Mouse (Mus musculus) hindbrain, postnatal 0 days (tissue): ENCODE results near the gene Xab2. TPM values are rescaled to one million over a fixed set of nuclear protein-coding genes. Genes with fewer than 3 reads are reported as not detected.

Experiments used
- ATAC-seq: fragments of 200-750 bp; cut with Nextera tagmentation; 2 replicates; pipeline ENCODE4 v1.8.0; 2017; ENCODE audit warnings: mild to moderate bottlenecking, moderate TSS enrichment, moderate library complexity
- DNase-seq: peaks from one replicate; pipeline ENCODE4 v3.0.0-alpha.2; 2015; ENCODE audit warnings: low spot score
- H3K27ac ChIP-seq: fragments of 300-500 bp; sonication (generic); 2 replicates; pipeline ENCODE4 v1.5.1; 2014; ENCODE audit warnings: mild to moderate bottlenecking
- H3K27me3 ChIP-seq: fragments of 300-500 bp; sonication (generic); 2 replicates; pipeline ENCODE4 v1.6.1; 2014; ENCODE audit warnings: low read length, mixed read lengths; ENCODE audit not compliant: insufficient read depth
- H3K36me3 ChIP-seq: fragments of 300-500 bp; sonication (generic); 2 replicates; pipeline ENCODE4 v1.6.1; 2014; ENCODE audit warnings: low read length, mixed read lengths; ENCODE audit not compliant: insufficient read depth
- H3K4me1 ChIP-seq: fragments of 300-500 bp; sonication (generic); 2 replicates; pipeline ENCODE4 v1.6.1; 2014; ENCODE audit warnings: antibody characterized with exemption, low read length, mixed read lengths; ENCODE audit not compliant: insufficient read depth
- H3K4me2 ChIP-seq: fragments of 300-500 bp; sonication (generic); 2 replicates; pipeline ENCODE4 v1.6.1; 2014; ENCODE audit warnings: low read depth, mild to moderate bottlenecking, low read length, moderate library complexity, mixed read lengths
- H3K4me3 ChIP-seq: fragments of 300-500 bp; sonication (generic); 2 replicates; pipeline ENCODE4 v1.5.1; 2014; ENCODE audit warnings: low read length
- H3K9ac ChIP-seq: fragments of 300-500 bp; sonication (generic); replicated peaks from 2 replicates; pipeline ENCODE4 v1.6.1; 2014; ENCODE audit warnings: mild to moderate bottlenecking, low read length, moderate library complexity, mixed read lengths
- H3K9me3 ChIP-seq: fragments of 300-500 bp; sonication (generic); 2 replicates; pipeline ENCODE4 v1.6.1; 2016; ENCODE audit warnings: low read length, mixed read lengths
- CTCF ChIP-seq: IDR thresholded peaks from 2 replicates; pipeline ENCODE4 v1.5.1; 2016; ENCODE audit warnings: antibody characterized with exemption, control low read depth, low read depth
- WGBS: fragments of 180-500 bp; shearing (Covaris S2); extraction: QIAGEN DNeasy Blood & Tissue Kit; methylation state at CpG from one replicate; pipeline ENCODE4 v1.1.7; 2014; 5-methylcytosine and 5-hydroxymethylcytosine counted together
- polyA plus RNA-seq: library from polyadenylated mRNA; unstranded; fragments of >200 nt; fragmentation: Nextera tagmentation; extraction: Ambion mirVana; gene quantifications from 2 replicates; pipeline ENCODE4 v1.2.1, GENCODE M21; 2015
- total RNA-seq: library from RNA; depleted of rRNA; stranded (reverse); fragments of >200 nt; gene quantifications from 2 replicates; pipeline ENCODE4 v1.2.3, GENCODE M21; 2014

The Xab2 gene
- total and polyA plus RNA-seq, 2 experiments from 2014 or later, result 32.6 to 47.8 TPM

DNA sequence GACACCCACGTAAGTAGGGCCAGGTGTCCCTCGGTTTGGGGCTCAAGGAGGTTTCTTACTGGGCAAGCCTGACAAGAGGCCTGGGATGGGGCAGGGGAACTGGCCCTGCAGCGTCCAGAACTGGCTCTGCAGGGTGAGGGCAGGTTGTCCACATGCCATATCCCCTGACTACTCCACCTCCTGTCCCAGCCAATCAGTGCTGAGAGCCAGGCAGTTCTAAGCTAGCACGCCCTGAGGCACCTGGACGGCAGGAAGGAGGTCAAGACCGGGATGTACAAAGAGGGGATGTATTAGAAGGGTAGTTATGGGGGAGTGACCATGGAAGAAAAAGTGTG is 11.3 kb downstream of the Xab2 start:
- no peak overlapping the region for H3K9ac ChIP-seq
- peaks cover 68% of the 10 kb centered on the region for H3K36me3 ChIP-seq
- 83% methylated on average over 6 of the region's 6 CpGs for WGBS
- H3K4me1 ChIP-seq, result no peaks in the 10 kb centered on the region
- no peak overlapping the region for H3K27ac ChIP-seq
- ATAC-seq (no peak; the same call in 1 of the 2 replicates), DNase-seq (no peak)
- no peak overlapping the region for H3K4me3 ChIP-seq
- no peaks in the 10 kb centered on the region for H3K27me3 ChIP-seq
- H3K4me2 ChIP-seq, result no peak overlapping the region
- H3K9me3 ChIP-seq, result no peaks in the 10 kb centered on the region
- TF ChIP-seq CTCF, result no peak

GRCm38 (mm10) chr8:3609046-3609815 is 11.9 kb downstream of the Xab2 start:
- 76% methylated on average over 12 of the region's 12 CpGs for WGBS
- Histone ChIP-seq H3K27ac (peak overlapping the region; percentile 32; the same call in 1 of the 2 replicates), H3K4me2 (no peak overlapping the region), H3K36me3 (peaks cover 67% of the 10 kb centered on the region), H3K27me3 (no peaks in the 10 kb centered on the region), H3K9me3 (no peaks in the 10 kb centered on the region), H3K4me3 (no peak overlapping the region), H3K9ac (no peak overlapping the region), H3K4me1 (no peaks in the 10 kb centered on the region)
- no peak; the same call in 1 of the 2 replicates for ATAC-seq
- TF ChIP-seq CTCF, result no peak
- peak; percentile 15 for DNase-seq

DNA sequence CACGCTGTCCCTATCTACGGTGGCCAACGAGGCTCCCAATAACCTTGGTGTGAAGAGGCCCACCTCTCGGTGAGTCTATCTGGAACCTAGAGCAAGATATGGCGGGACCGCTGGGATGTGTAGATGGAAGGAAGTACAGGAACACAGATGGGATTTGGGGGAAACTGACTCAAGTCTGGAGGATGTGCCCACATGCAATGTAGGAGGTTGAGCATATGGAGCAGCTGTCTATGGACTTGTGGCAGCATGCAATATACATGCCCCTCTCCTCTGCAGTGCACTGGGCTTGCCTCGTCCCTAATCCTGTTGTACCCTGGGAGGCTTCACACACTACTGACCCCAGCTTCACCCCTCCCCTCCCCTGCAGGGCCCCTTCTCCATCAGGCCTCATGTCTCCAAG is 13.3 kb downstream of the Xab2 start:
- Histone ChIP-seq H3K4me2 (no peak overlapping the region), H3K27me3 (no peaks in the 10 kb centered on the region), H3K9ac (no peak overlapping the region), H3K9me3 (no peaks in the 10 kb centered on the region), H3K27ac (no peak overlapping the region), H3K4me1 (no peaks in the 10 kb centered on the region), H3K36me3 (peaks cover 67% of the 10 kb centered on the region), H3K4me3 (no peak overlapping the region)
- ATAC-seq, result no peak
- TF ChIP-seq CTCF, result no peak
- no peak for DNase-seq
- 84% methylated on average over 7 of the region's 7 CpGs for WGBS

- Histone ChIP-seq H3K27me3 (no peaks in the 10 kb centered on the region), H3K4me3 (no peak overlapping the region), H3K4me2 (no peak overlapping the region), H3K9ac (no peak overlapping the region), H3K36me3 (peaks cover 68% of the 10 kb centered on the region), H3K27ac (no peak overlapping the region), H3K4me1 (no peaks in the 10 kb centered on the region), H3K9me3 (no peaks in the 10 kb centered on the region)
- WGBS, result 77% methylated on average over 16 of the region's 16 CpGs
- no peak for ATAC-seq
- no peak for DNase-seq
- no peak for TF ChIP-seq CTCF
Measured at GRCm38 (mm10) chr8:3606593-3606992, 14.5 kb downstream of the Xab2 start.

GRCm38 (mm10) chr8:3603439-3603838 is 17.7 kb downstream of the Xab2 start:
- no peaks in the 10 kb centered on the region for H3K4me1 ChIP-seq

GRCm38 (mm10) chr8:3600401-3600800 is 20.7 kb downstream of the Xab2 start:
- Histone ChIP-seq H3K27me3 (no peaks in the 10 kb centered on the region), H3K4me3 (no peak overlapping the region), H3K9me3 (no peaks in the 10 kb centered on the region), H3K4me1 (no peaks in the 10 kb centered on the region), H3K4me2 (no peak overlapping the region), H3K9ac (no peak overlapping the region), H3K36me3 (peaks cover 49% of the 10 kb centered on the region), H3K27ac (no peak overlapping the region)
- ATAC-seq (no peak), DNase-seq (no peak)
- TF ChIP-seq CTCF, result no peak
- whole genome bisulfite sequencing, result 87% methylated on average over 6 of the region's 6 CpGs

More at GRCm38 (mm10) chr8:3603439-3603838, 17.7 kb downstream of the Xab2 start:
- WGBS, result 87% methylated on average over 13 of the region's 13 CpGs
- Histone ChIP-seq H3K4me3 (no peak overlapping the region), H3K27me3 (no peaks in the 10 kb centered on the region), H3K27ac (no peak overlapping the region), H3K9ac (no peak overlapping the region), H3K4me2 (no peak overlapping the region), H3K9me3 (no peaks in the 10 kb centered on the region), H3K36me3 (peaks cover 61% of the 10 kb centered on the region)
- DNase-seq (no peak), ATAC-seq (no peak)
- no peak for TF ChIP-seq CTCF

DNA sequence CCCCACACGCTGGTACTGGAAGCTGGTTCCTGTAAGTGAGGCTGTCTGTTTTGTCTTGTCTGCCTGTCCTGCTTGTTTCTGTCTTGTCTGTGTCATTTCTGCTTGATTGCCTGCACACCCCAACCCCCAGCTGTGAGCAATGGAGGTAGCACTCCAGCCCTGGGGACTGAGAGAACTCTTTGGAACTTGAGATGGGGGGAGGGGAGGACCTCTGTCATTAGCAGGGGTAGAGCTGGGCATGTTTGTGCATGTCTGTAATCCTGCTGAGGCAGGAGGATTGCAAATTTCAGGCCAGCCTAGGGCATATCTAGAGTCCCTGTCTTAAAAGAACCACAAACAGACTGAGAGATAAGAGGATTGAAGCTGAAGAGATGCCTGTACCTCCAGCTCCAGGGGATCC is 21.9 kb downstream of the Xab2 start:
- 50% methylated on average over 1 of the region's 1 CpGs for WGBS

More for the DNA sequence above, 21.9 kb downstream of the Xab2 start:
- peaks cover 44% of the 10 kb centered on the region for H3K36me3 ChIP-seq
- H3K4me2 ChIP-seq, result no peak overlapping the region
- ATAC-seq, result no peak
- no peak for TF ChIP-seq CTCF
- no peak overlapping the region for H3K27ac ChIP-seq
- no peaks in the 10 kb centered on the region for H3K4me1 ChIP-seq
- no peaks in the 10 kb centered on the region for H3K27me3 ChIP-seq
- no peak for DNase-seq
- no peak overlapping the region for H3K4me3 ChIP-seq
- no peak overlapping the region for H3K9ac ChIP-seq
- no peaks in the 10 kb centered on the region for H3K9me3 ChIP-seq
